Mouse (Mus musculus): ENCODE measurements around the gene Erbb3. TPM values are rescaled to one million over a fixed set of nuclear protein-coding genes. Genes with fewer than 3 reads are reported as not detected.
A peak's percentile ranks its signal among the peaks of the same experiment; 100 is the strongest.
"Not testable (repeated sequence)": the region's sequence is repeated elsewhere in the genome, so short reads cannot be mapped to it uniquely, and the experiment has no call there.

The Erbb3 gene
- polyA plus RNA-seq, 1 experiment from 2014 or later = 1.2 TPM

DNA sequence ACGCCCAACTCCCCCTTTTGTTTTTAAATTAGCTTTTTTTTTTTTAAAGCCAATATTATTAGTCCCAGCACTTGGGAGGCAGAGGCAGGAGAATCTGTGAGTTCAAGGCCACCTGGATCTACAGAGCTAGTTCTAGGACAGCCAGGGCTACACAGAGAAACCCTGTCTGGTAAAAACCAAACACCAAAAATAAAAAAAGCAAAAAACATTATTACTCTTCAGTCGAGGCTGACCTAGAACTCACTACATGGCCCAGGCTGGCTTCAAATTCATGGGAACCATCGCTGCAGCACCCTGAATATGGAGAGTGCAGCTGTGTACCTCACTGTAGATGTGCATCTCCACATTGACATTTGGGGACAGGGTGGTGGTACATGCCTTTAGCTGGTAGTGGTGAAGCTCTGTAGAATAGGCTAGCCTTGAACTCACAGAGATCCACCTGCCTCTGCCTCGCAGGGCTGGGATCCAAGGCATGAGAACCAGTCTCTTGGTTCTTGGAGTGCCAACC is 33.7 kb upstream of the Erbb3 start:
- H3K27me3 ChIP-seq; H3K4me2 ChIP-seq; H3K9ac ChIP-seq; H3K4me3 ChIP-seq (replicated peaks); ATAC-seq (ENCODE audit: low read depth); H3K27ac ChIP-seq; DNase-seq; H3K9me3 ChIP-seq (replicated peaks): not testable (repeated sequence)
- H3K4me1 ChIP-seq (replicated peaks) = peaks cover 31% of the 10 kb centered on the region
- H3K36me3 ChIP-seq = peaks cover 29% of the 10 kb centered on the region
- WGBS (ENCODE audit: insufficient replicate concordance) = 74% methylated on average over 4 of the region's 4 CpGs

DNA sequence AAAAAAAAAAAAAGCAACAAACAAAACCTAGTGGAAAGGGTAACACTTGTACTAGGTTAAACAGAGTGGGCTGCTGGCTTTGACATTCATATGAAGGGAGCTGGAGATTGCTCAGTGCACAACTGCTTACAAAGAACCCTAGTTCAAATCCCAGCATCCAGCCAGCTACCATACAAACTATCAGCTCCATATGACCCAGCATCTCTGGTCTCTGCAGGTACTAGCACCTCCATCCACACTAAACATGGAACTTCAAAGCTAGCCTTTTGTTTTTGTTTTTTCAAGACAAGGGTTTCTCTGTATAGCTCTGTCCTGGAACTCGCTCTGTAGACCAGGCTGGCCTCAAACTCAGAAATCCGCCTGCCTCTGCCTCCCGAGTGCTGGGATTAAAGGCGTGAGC is 33.2 kb upstream of the Erbb3 start:
- Histone ChIP-seq H3K27me3 (no peaks in the 10 kb centered on the region), H3K4me3 (replicated peaks) (no peak overlapping the region)

GRCm38 (mm10) chr10:128621986-128622520 is 32.6 kb upstream of the Erbb3 start:
- Histone ChIP-seq H3K27me3 (no peaks in the 10 kb centered on the region), H3K9me3 (replicated peaks) (no peaks in the 10 kb centered on the region), H3K4me1 (replicated peaks) (peaks cover 21% of the 10 kb centered on the region), H3K4me2 (no peak overlapping the region), H3K36me3 (peaks cover 29% of the 10 kb centered on the region), H3K4me3 (replicated peaks) (no peak overlapping the region), H3K9ac (no peak overlapping the region), H3K27ac (no peak overlapping the region)
- 60% methylated on average over 3 of the region's 3 CpGs for WGBS (ENCODE audit: insufficient replicate concordance)
- DNase-seq (no peak), ATAC-seq (ENCODE audit: low read depth) (no peak)

More for the DNA sequence above, 33.2 kb upstream of the Erbb3 start:
- WGBS (ENCODE audit: insufficient replicate concordance) = 61% methylated on average over 4 of the region's 4 CpGs
- Histone ChIP-seq H3K27ac (no peak overlapping the region), H3K9ac (no peak overlapping the region), H3K4me1 (replicated peaks) (peaks cover 26% of the 10 kb centered on the region), H3K9me3 (replicated peaks) (no peaks in the 10 kb centered on the region), H3K36me3 (peaks cover 29% of the 10 kb centered on the region), H3K4me2 (no peak overlapping the region)
- no peak for DNase-seq
- no peak for ATAC-seq (ENCODE audit: low read depth)

GRCm38 (mm10) chr10:128620241-128620640 is 30.8 kb upstream of the Erbb3 start:
- no peak overlapping the region for H3K4me2 ChIP-seq
- H3K4me3 ChIP-seq (replicated peaks) = no peak overlapping the region
- no peaks in the 10 kb centered on the region for H3K27me3 ChIP-seq
- H3K27ac ChIP-seq = no peak overlapping the region
- H3K9me3 ChIP-seq (replicated peaks) = no peaks in the 10 kb centered on the region
- no peak for ATAC-seq (ENCODE audit: low read depth)
- H3K36me3 ChIP-seq = peaks cover 26% of the 10 kb centered on the region
- DNase-seq = no peak
- H3K4me1 ChIP-seq (replicated peaks) = peaks cover 16% of the 10 kb centered on the region
- no peak overlapping the region for H3K9ac ChIP-seq

GRCm38 (mm10) chr10:128619148-128619547 is 29.7 kb upstream of the Erbb3 start:
- H3K4me2 ChIP-seq; ATAC-seq (ENCODE audit: low read depth); H3K9me3 ChIP-seq (replicated peaks); H3K4me1 ChIP-seq (replicated peaks); H3K9ac ChIP-seq; DNase-seq; H3K27ac ChIP-seq; H3K4me3 ChIP-seq (replicated peaks); H3K27me3 ChIP-seq: not testable (repeated sequence)
- H3K36me3 ChIP-seq = peaks cover 15% of the 10 kb centered on the region
- 71% methylated on average over 5 of the region's 5 CpGs for WGBS (ENCODE audit: insufficient replicate concordance)

GRCm38 (mm10) chr10:128618570-128618969 is 29.1 kb upstream of the Erbb3 start:
- no peak overlapping the region for H3K27ac ChIP-seq
- H3K4me1 ChIP-seq (replicated peaks) = peaks cover 3% of the 10 kb centered on the region
- no peaks in the 10 kb centered on the region for H3K27me3 ChIP-seq
- no peak overlapping the region for H3K9ac ChIP-seq
- H3K36me3 ChIP-seq = peaks cover 9% of the 10 kb centered on the region
- 80% methylated on average over 1 of the region's 1 CpGs for WGBS (ENCODE audit: insufficient replicate concordance)
- no peak for ATAC-seq (ENCODE audit: low read depth)
- H3K4me2 ChIP-seq = no peak overlapping the region
- H3K9me3 ChIP-seq (replicated peaks) = no peaks in the 10 kb centered on the region
- no peak overlapping the region for H3K4me3 ChIP-seq (replicated peaks)
- no peak for DNase-seq

GRCm38 (mm10) chr10:128615798-128616448 is 26.5 kb upstream of the Erbb3 start:
- H3K4me1 ChIP-seq (replicated peaks); H3K27me3 ChIP-seq; H3K9me3 ChIP-seq (replicated peaks); H3K27ac ChIP-seq; H3K9ac ChIP-seq; DNase-seq; H3K36me3 ChIP-seq; ATAC-seq (ENCODE audit: low read depth); H3K4me2 ChIP-seq; H3K4me3 ChIP-seq (replicated peaks): not testable (repeated sequence)
- WGBS (ENCODE audit: insufficient replicate concordance) = 63% methylated on average over 7 of the region's 7 CpGs

- WGBS (ENCODE audit: insufficient replicate concordance) = 54% methylated on average over 3 of the region's 3 CpGs
- no peak for ATAC-seq (ENCODE audit: low read depth)
- Histone ChIP-seq H3K9me3 (replicated peaks) (no peaks in the 10 kb centered on the region), H3K4me3 (replicated peaks) (no peak overlapping the region), H3K36me3 (no peaks in the 10 kb centered on the region), H3K27ac (no peak overlapping the region), H3K9ac (no peak overlapping the region), H3K27me3 (no peaks in the 10 kb centered on the region), H3K4me1 (replicated peaks) (peaks cover 8% of the 10 kb centered on the region), H3K4me2 (no peak overlapping the region)
- no peak for DNase-seq
Measured at GRCm38 (mm10) chr10:128614934-128615333, 25.5 kb upstream of the Erbb3 start.

DNA sequence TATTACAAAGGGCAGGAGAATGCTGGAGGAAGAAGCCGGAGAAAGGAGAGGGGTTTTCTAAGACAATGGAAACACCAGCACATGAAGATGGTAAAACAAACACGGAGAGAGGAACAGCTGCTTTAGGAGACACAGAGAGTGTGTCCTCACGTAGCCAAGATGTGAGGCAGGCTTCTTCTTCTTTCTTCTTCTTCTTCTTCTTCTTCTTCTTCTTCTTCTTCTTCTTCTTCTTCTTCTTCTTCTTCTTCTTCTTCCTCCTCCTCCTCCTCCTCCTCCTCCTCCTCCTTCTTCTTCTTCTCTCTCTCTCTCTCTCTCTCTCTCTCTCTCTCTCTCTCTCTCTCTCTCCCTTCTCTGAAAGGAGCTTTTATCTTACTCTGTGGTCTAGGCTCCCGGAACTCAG is 24.4 kb upstream of the Erbb3 start:
- H3K4me1 ChIP-seq (replicated peaks); H3K4me3 ChIP-seq (replicated peaks); H3K27me3 ChIP-seq; ATAC-seq (ENCODE audit: low read depth); H3K36me3 ChIP-seq; H3K9me3 ChIP-seq (replicated peaks); H3K4me2 ChIP-seq; H3K27ac ChIP-seq; H3K9ac ChIP-seq; DNase-seq: not testable (repeated sequence)
- 37% methylated on average over 4 of the region's 4 CpGs for WGBS (ENCODE audit: insufficient replicate concordance)

GRCm38 (mm10) chr10:128613154-128613440 is 23.6 kb upstream of the Erbb3 start:
- H3K4me2 ChIP-seq = peak overlapping the region; percentile 40
- 0 out of 2 replicates have a peak overlapping the region, but pooled peaks have one; percentile 10 for H3K4me3 ChIP-seq (replicated peaks)
- WGBS (ENCODE audit: insufficient replicate concordance) = 31% methylated on average over 6 of the region's 6 CpGs
- no peak overlapping the region for H3K9ac ChIP-seq
- H3K27me3 ChIP-seq = no peaks in the 10 kb centered on the region
- ATAC-seq (ENCODE audit: low read depth) = peak; percentile 34; the same call in 1 of the 2 replicates
- no peaks in the 10 kb centered on the region for H3K9me3 ChIP-seq (replicated peaks)
- no peaks in the 10 kb centered on the region for H3K36me3 ChIP-seq
- H3K27ac ChIP-seq = no peak overlapping the region
- DNase-seq = no peak
- H3K4me1 ChIP-seq (replicated peaks) = peaks cover 8% of the 10 kb centered on the region

DNA sequence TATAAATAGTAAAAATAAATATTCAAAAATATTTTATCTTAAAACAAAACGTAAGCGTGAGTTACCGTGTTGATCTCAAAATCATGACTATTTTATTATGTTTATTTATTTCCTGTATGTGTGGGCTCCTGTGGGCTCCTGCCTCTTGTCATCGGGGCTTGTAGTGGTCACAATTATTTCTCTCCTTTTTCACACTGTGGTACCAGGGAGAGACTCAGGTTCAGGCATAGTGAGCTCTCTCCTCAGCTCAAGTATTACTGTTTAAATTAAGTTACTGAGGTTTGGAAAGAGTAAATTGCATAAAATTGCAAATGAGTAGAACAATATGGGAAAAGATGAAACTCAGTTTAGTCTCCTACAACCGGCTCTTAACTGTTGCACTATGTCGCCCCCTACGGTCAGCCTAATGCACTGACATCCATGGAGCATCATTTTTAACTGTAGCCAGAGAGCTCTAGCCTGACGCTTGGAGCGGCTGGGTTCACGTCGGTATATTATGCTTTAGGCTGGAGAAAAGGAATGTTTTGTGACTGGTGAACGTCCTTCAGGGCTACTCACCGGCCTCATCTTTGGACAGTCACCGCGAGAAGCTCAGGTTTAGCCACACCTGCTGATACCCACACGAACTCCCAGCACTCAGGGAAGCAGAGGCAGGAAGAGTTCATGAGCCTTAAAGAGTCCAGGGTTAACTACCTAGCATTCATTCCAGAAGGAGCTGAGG is 23.1 kb upstream of the Erbb3 start:
- peak; percentile 62 for DNase-seq
- H3K27me3 ChIP-seq = no peaks in the 10 kb centered on the region
- no peaks in the 10 kb centered on the region for H3K36me3 ChIP-seq
- H3K9me3 ChIP-seq (replicated peaks) = no peaks in the 10 kb centered on the region
- H3K4me3 ChIP-seq (replicated peaks) = 0 out of 2 replicates have a peak overlapping the region, but pooled peaks have one; percentile 10
- no peak overlapping the region for H3K9ac ChIP-seq
- H3K27ac ChIP-seq = no peak overlapping the region
- ATAC-seq (ENCODE audit: low read depth) = peak; percentile 66
- H3K4me1 ChIP-seq (replicated peaks) = peaks cover 8% of the 10 kb centered on the region
- H3K4me2 ChIP-seq = peak overlapping the region; percentile 40
- WGBS (ENCODE audit: insufficient replicate concordance) = 10% methylated on average over 16 of the region's 16 CpGs

Data from liver, embryonic 13.5 days (tissue).